8 mouse cellular contexts compared by ENCODE assay signal in the genomic region with DNA sequence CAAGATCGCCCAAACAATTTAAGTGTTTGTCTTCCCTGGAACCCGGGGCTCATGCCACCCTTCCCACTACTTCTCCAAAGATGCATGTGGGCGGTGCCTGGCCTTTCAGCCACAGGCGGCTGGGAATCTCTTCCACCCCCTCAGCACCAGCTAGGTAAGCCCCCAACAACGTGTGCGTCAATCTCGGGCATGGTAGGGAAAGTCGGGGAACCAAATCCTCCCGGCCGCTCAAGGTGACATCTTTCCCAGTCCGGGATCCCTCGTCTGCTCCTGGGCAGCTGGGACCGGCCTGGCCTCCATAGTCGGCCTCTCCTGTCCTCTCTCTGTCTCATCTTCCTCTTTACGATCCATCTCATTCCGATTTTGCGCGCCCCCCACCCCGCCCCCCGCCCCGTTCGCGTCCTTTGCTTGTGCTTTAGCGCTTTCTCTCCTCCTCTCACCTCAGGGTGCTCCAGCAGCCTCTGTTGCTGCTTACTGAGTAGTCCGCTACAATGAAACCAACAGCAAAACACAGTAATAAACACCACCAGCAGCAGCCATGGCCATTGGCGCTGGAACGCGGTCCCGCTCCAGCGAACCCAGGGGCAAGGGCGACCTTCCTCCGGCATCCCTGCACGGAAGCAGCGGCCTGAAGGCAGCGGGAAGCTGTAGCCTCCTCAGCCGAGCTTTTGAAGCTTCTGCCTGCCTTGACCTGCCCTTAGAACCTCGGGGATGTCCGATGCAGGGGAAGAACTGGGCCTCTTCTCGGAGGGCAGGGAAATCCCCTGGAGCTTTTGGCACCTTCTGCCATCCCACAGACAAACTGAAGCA. TPM values are rescaled to one million over a fixed set of nuclear protein-coding genes. Genes with fewer than 3 reads are reported as not detected.
DNase-seq lines count a peak whose midpoint lies in the region; ATAC-seq and TF ChIP-seq lines count a peak whose summit lies in the region.

Gene Cd70, minus strand, starts transcription at position 784 of the 810 bp plus-strand sequence.

- DNase-seq in kidney, adult 2 months: no peak
- DNase-seq in ES-E14 (ENCODE audit: low read depth, low spot score): no peak
- peak; percentile 49 for DNase-seq in limb, embryonic 11.5 days (ENCODE audit: low spot score)
- no peak for DNase-seq in layer of hippocampus, adult 18-20 months (ENCODE audit: low spot score in 2 of 2)

- 2% methylated on average over 39 of the region's 39 CpGs for WGBS in kidney, embryonic 14.5 days
- WGBS in kidney, adult 2 months: 4% methylated on average over 38 of the region's 39 CpGs
- WGBS in embryonic facial prominence, embryonic 12.5 days: 3% methylated on average over 39 of the region's 39 CpGs
- 2% methylated on average over 39 of the region's 39 CpGs for WGBS in limb, embryonic 11.5 days
- 2% methylated on average over 39 of the region's 39 CpGs for WGBS in stomach, embryonic 15.5 days

- H3K9me3 ChIP-seq in kidney, embryonic 14.5 days (ENCODE audit: control insufficient read depth, low read length): no peaks in the 10 kb centered on the region
- H3K9me3 ChIP-seq in ES-E14 (ENCODE audit: control insufficient read depth, insufficient read depth, low read depth, low read length): no peaks in the 10 kb centered on the region
- H3K9me3 ChIP-seq in embryonic facial prominence, embryonic 12.5 days: no peaks in the 10 kb centered on the region
- H3K9me3 ChIP-seq in limb, embryonic 11.5 days (ENCODE audit: control insufficient read depth, low read length): no peaks in the 10 kb centered on the region
- no peaks in the 10 kb centered on the region for H3K9me3 ChIP-seq in stomach, embryonic 15.5 days

- no peak for TF ChIP-seq POLR2A in kidney, adult 2 months (IDR thresholded peaks at IDR 0.05; ENCODE audit: low read depth, low read length)

- 0 out of 2 replicates have a peak, but pooled peaks have one; percentile 35 for ATAC-seq in kidney, embryonic 14.5 days (ENCODE audit: low FRiP score, low TSS enrichment)
- ATAC-seq in embryonic facial prominence, embryonic 12.5 days (ENCODE audit: insufficient number of reproducible peaks, insufficient read depth, low FRiP score, low TSS enrichment): no peak
- ATAC-seq in limb, embryonic 11.5 days (ENCODE audit: insufficient number of reproducible peaks, low FRiP score, low TSS enrichment, low read depth): no peak
- no peak for ATAC-seq in stomach, embryonic 15.5 days (ENCODE audit: insufficient read depth, low FRiP score, low read depth)
- no peak for ATAC-seq in erythroblast, adult 5-6 weeks (replicated peaks; ENCODE audit: low FRiP score, poor library complexity, severe bottlenecking)

- H3K4me1 ChIP-seq in kidney, embryonic 14.5 days (ENCODE audit: control insufficient read depth, insufficient read depth, low read length): 0 out of 2 replicates have a peak, but pooled peaks cover 4% of the 10 kb centered on the region
- H3K4me1 ChIP-seq in kidney, adult 2 months (ENCODE audit: control insufficient read depth, insufficient read depth, low read length): no peaks in the 10 kb centered on the region
- H3K4me1 ChIP-seq in ES-E14 (ENCODE audit: control insufficient read depth in 2 of 2, insufficient read depth in 2 of 2, low read length in 2 of 2, poor library complexity in 1 of 2): no peaks in the 10 kb centered on the region; a peak in 1 of 4 replicates
- H3K4me1 ChIP-seq in embryonic facial prominence, embryonic 12.5 days: peaks cover 7% of the 10 kb centered on the region; the same call in 1 of the 2 replicates
- H3K4me1 ChIP-seq in limb, embryonic 11.5 days (ENCODE audit: control insufficient read depth, insufficient read depth, low read length): no peaks in the 10 kb centered on the region
- peaks cover 8% of the 10 kb centered on the region; the same call in 1 of the 2 replicates for H3K4me1 ChIP-seq in stomach, embryonic 15.5 days

- no peak within 1 kb of the TSS for H3K27ac ChIP-seq in kidney, embryonic 14.5 days (ENCODE audit: low read depth, low read length)
- H3K27ac ChIP-seq in kidney, adult 2 months (ENCODE audit: insufficient read depth, low read depth, low read length): no peak within 1 kb of the TSS
- H3K27ac ChIP-seq in ES-E14 (ENCODE audit: insufficient read depth, low read depth, low read length, poor library complexity, severe bottlenecking): no peak within 1 kb of the TSS
- H3K27ac ChIP-seq in embryonic facial prominence, embryonic 12.5 days: no peak within 1 kb of the TSS
- H3K27ac ChIP-seq in limb, embryonic 11.5 days (replicated peaks; ENCODE audit: low read depth, low read length): no peak within 1 kb of the TSS
- H3K27ac ChIP-seq in stomach, embryonic 15.5 days: no peak within 1 kb of the TSS

- peak within 1 kb of the TSS; percentile 36 for H3K4me3 ChIP-seq in kidney, embryonic 14.5 days (ENCODE audit: low read length)
- no peak within 1 kb of the TSS for H3K4me3 ChIP-seq in kidney, adult 2 months (ENCODE audit: insufficient read depth, low read depth, low read length)
- H3K4me3 ChIP-seq in ES-E14 (ENCODE audit: insufficient read depth in 1 of 2, low read depth in 1 of 2, low read length in 2 of 2, poor library complexity in 1 of 2, severe bottlenecking in 1 of 2): peak within 1 kb of the TSS; percentile 52
- H3K4me3 ChIP-seq in embryonic facial prominence, embryonic 12.5 days: peak within 1 kb of the TSS; percentile 34
- peak within 1 kb of the TSS; percentile 29 for H3K4me3 ChIP-seq in limb, embryonic 11.5 days (ENCODE audit: low read depth, low read length)
- H3K4me3 ChIP-seq in stomach, embryonic 15.5 days (replicated peaks): peak within 1 kb of the TSS; percentile 23

- H3K27me3 ChIP-seq in kidney, embryonic 14.5 days (ENCODE audit: control insufficient read depth, insufficient read depth, low read length): peaks cover 36% of the 10 kb centered on the region
- H3K27me3 ChIP-seq in kidney, adult 2 months (replicated peaks; ENCODE audit: control insufficient read depth, insufficient read depth, low read length): no peaks in the 10 kb centered on the region
- peaks cover 50% of the 10 kb centered on the region for H3K27me3 ChIP-seq in embryonic facial prominence, embryonic 12.5 days
- H3K27me3 ChIP-seq in limb, embryonic 11.5 days (ENCODE audit: control insufficient read depth, insufficient read depth, low read length): peaks cover 31% of the 10 kb centered on the region
- H3K27me3 ChIP-seq in stomach, embryonic 15.5 days (replicated peaks): peaks cover 28% of the 10 kb centered on the region

- in situ Hi-C loops in ES-E14 (cut with MboI; ENCODE audit: low sequenced_read_pairs in 2 of 2, unreplicated experiment in 2 of 2): no loop called here

- no peaks in the 10 kb centered on the region for H3K36me3 ChIP-seq in kidney, embryonic 14.5 days (ENCODE audit: control insufficient read depth, insufficient read depth, low read length)
- H3K36me3 ChIP-seq in kidney, adult 2 months (ENCODE audit: control insufficient read depth, insufficient read depth, low read length): no peaks in the 10 kb centered on the region
- H3K36me3 ChIP-seq in ES-E14 (ENCODE audit: control insufficient read depth, insufficient read depth, low read length, poor library complexity, severe bottlenecking): no peaks in the 10 kb centered on the region
- H3K36me3 ChIP-seq in embryonic facial prominence, embryonic 12.5 days: no peaks in the 10 kb centered on the region
- H3K36me3 ChIP-seq in limb, embryonic 11.5 days (ENCODE audit: control insufficient read depth, insufficient read depth, low read length): no peaks in the 10 kb centered on the region
- H3K36me3 ChIP-seq in stomach, embryonic 15.5 days: no peaks in the 10 kb centered on the region

- H3K9ac ChIP-seq in kidney, embryonic 14.5 days (ENCODE audit: low read depth, low read length): peak within 1 kb of the TSS; percentile 34; the same call in 1 of the 2 replicates
- peak within 1 kb of the TSS; percentile 21; the same call in 1 of the 2 replicates for H3K9ac ChIP-seq in ES-E14 (ENCODE audit: insufficient read depth, low read depth, low read length, poor library complexity, severe bottlenecking)
- peak within 1 kb of the TSS; percentile 39 for H3K9ac ChIP-seq in embryonic facial prominence, embryonic 12.5 days
- peak within 1 kb of the TSS; percentile 48; the same call in 1 of the 2 replicates for H3K9ac ChIP-seq in limb, embryonic 11.5 days (ENCODE audit: low read length)
- H3K9ac ChIP-seq in stomach, embryonic 15.5 days: no peak within 1 kb of the TSS

- no peak for TF ChIP-seq CTCF in kidney, adult 2 months (conservative IDR thresholded peaks at IDR 0.05; ENCODE audit: insufficient read depth, insufficient read length, low read depth, low read length)

- peak within 1 kb of the TSS; percentile 59 for H3K4me2 ChIP-seq in kidney, embryonic 14.5 days (replicated peaks; ENCODE audit: low read depth, low read length)
- H3K4me2 ChIP-seq in embryonic facial prominence, embryonic 12.5 days (replicated peaks): peak within 1 kb of the TSS; percentile 60
- peak within 1 kb of the TSS; percentile 57 for H3K4me2 ChIP-seq in limb, embryonic 11.5 days (ENCODE audit: low read depth, severe bottlenecking)
- peak within 1 kb of the TSS; percentile 50 for H3K4me2 ChIP-seq in stomach, embryonic 15.5 days

TF ChIP-seq in ES-E14, 5 proteins besides CTCF, POLR2A, EP300 and RAD21:
- no peak for TF ChIP-seq MAFK (IDR thresholded peaks at IDR 0.05; ENCODE audit: insufficient read depth, low read depth, low read length)
- TF ChIP-seq ZC3H11A (IDR thresholded peaks at IDR 0.05; ENCODE audit: borderline replicate concordance, low read depth, low read length): no peak
- no peak for TF ChIP-seq ZNF384 (IDR thresholded peaks at IDR 0.05; ENCODE audit: low read depth, low read length)
- TF ChIP-seq HCFC1 (IDR thresholded peaks at IDR 0.05; ENCODE audit: borderline replicate concordance, insufficient read depth, low read length): no peak
- no peak for TF ChIP-seq CHD2 (IDR thresholded peaks at IDR 0.05; ENCODE audit: low read depth, low read length)
TF ChIP-seq in ES-E14: peak in this region for 0.

RNA-seq across cellular contexts. Expression of gene Cd70, which starts in this region (rescaled TPM):
- polyA plus RNA-seq in kidney, embryonic 14.5 days (2014; fragmentation: Nextera tagmentation; extraction: Ambion mirVana): not detected in 2 replicates
- polyA plus RNA-seq in kidney, adult 2 months (2012; rRNA removed): 0.13 TPM in 1 of 2 replicates, not detected in the other
- 1.2 TPM in 1 of 2 replicates, not detected in the other for total RNA-seq in ES-E14 (2012; rRNA removed)
- 0.19 TPM in 1 of 2 replicates, not detected in the other for polyA plus RNA-seq in embryonic facial prominence, embryonic 12.5 days (2016; fragmentation: Nextera tagmentation; extraction: Ambion mirVana)
- polyA plus RNA-seq in limb, embryonic 11.5 days (2014; fragmentation: Nextera tagmentation; extraction: Ambion mirVana): not detected in 2 replicates
- 0.15 TPM in 1 of 2 replicates, not detected in the other for polyA plus RNA-seq in stomach, embryonic 15.5 days (2015; fragmentation: Nextera tagmentation; extraction: Ambion mirVana)
- total RNA-seq in layer of hippocampus, adult 18-20 months (2021): under 1 TPM in 1 of 2 experiments, not detected in 1; 0.40 TPM
- not detected in 2 replicates for total RNA-seq in erythroblast, adult 5-6 weeks (2015; ENCODE audit: low replicate concordance)
- not detected in 2 replicates for total RNA-seq in erythroblast, adult 5-6 weeks (2017; ENCODE audit: low replicate concordance)

Comparison
In these comparisons a context has a peak if more than half of its experiments do, and no peak if none do; other contexts are left out.
1. Peak in ATAC-seq, H3K4me3 ChIP-seq, H3K9ac ChIP-seq and H3K4me2 ChIP-seq in kidney, embryonic 14.5 days; RNA of the gene not detected or under 1 TPM.
2. Peak in DNase-seq, H3K4me3 ChIP-seq, H3K9ac ChIP-seq and H3K4me2 ChIP-seq in limb, embryonic 11.5 days; RNA of the gene not detected or under 1 TPM.